Mouse (Mus musculus) kidney, adult 2 months (tissue): ENCODE data around the gene Ak1. TPM values are rescaled to one million over a fixed set of nuclear protein-coding genes. Genes with fewer than 3 reads are reported as not detected.

Source experiments
- DNase-seq: peaks from one replicate; pipeline ENCODE4 v3.0.0; 2021
- H3K27ac ChIP-seq: fragments of 200-500 bp; 2 replicates; pipeline ENCODE4 v1.5.1; 2012; ENCODE audit warnings: low read depth, low read length, control low read depth, inconsistent platforms; ENCODE audit not compliant: insufficient read depth
- H3K27me3 ChIP-seq: fragments of 200-500 bp; replicated peaks from 2 replicates; pipeline ENCODE4 v1.6.1; 2012; ENCODE audit warnings: mild to moderate bottlenecking, moderate library complexity, low read length, inconsistent platforms; ENCODE audit not compliant: control insufficient read depth, insufficient read depth
- H3K36me3 ChIP-seq: fragments of 200-500 bp; 2 replicates; pipeline ENCODE4 v1.6.1; 2012; ENCODE audit warnings: mild to moderate bottlenecking, moderate library complexity, low read length, inconsistent platforms; ENCODE audit not compliant: control insufficient read depth, insufficient read depth
- H3K4me1 ChIP-seq: fragments of 200-500 bp; 2 replicates; pipeline ENCODE4 v1.6.1; 2011; ENCODE audit warnings: low read length; ENCODE audit not compliant: control insufficient read depth, insufficient read depth
- H3K4me3 ChIP-seq: fragments of 200-500 bp; 2 replicates; pipeline ENCODE4 v1.5.1; 2011; ENCODE audit warnings: mild to moderate bottlenecking, low read depth, low read length, control low read depth; ENCODE audit not compliant: insufficient read depth
- CTCF ChIP-seq: fragments of 200-500 bp; conservative IDR thresholded peaks from 2 replicates; pipeline ENCODE4 v1.5.1; 2011; ENCODE audit warnings: low read depth, mild to moderate bottlenecking, control low read depth, low read length, moderate library complexity, mixed read lengths; ENCODE audit not compliant: insufficient read depth, insufficient read length
- POLR2A ChIP-seq: fragments of 200-500 bp; IDR thresholded peaks from one replicate; pipeline ENCODE4 v1.6.1; 2011; ENCODE audit warnings: low read depth, low read length, control low read depth
- WGBS: fragments of 180-500 bp; shearing (Covaris S2); methylation state at CpG from one replicate; pipeline ENCODE4 v1.1.7; 2018; 5-methylcytosine and 5-hydroxymethylcytosine counted together
- polyA plus RNA-seq: library from polyadenylated mRNA; depleted of rRNA; stranded (reverse); fragments of >200 nt; gene quantifications from 2 replicates; pipeline ENCODE4 v1.2.3, GENCODE M21; 2012

The Ak1 gene
- polyA plus RNA-seq, 1 experiment = 47.4 TPM

- Histone ChIP-seq H3K36me3 (no peaks in the 10 kb centered on the region), H3K4me1 (0 out of 2 replicates have a peak, but pooled peaks cover 6% of the 10 kb centered on the region), H3K4me3 (no peak overlapping the region), H3K27me3 (no peaks in the 10 kb centered on the region), H3K27ac (no peak overlapping the region)
- 81% methylated on average over 5 of the region's 5 CpGs for WGBS
- no peak for TF ChIP-seq CTCF
- no peak for TF ChIP-seq POLR2A
- no peak for DNase-seq
These were observed 2.7 kb downstream of the Ak1 start for GRCm38 (mm10) chr2:32624111-32624748.

- 8% methylated on average over 13 of the region's 13 CpGs for WGBS
- Histone ChIP-seq H3K4me3 (peak overlapping the region; percentile 44), H3K4me1 (0 out of 2 replicates have a peak, but pooled peaks cover 6% of the 10 kb centered on the region), H3K27ac (peak overlapping the region; percentile 76), H3K36me3 (no peaks in the 10 kb centered on the region), H3K27me3 (no peaks in the 10 kb centered on the region)
- DNase-seq = peak; percentile 76
- TF ChIP-seq POLR2A = no peak
- no peak for TF ChIP-seq CTCF
These were observed 3.8 kb downstream of the Ak1 start for GRCm38 (mm10) chr2:32625212-32625872.

GRCm38 (mm10) chr2:32625873-32626694 lies 4.5 kb downstream of the Ak1 start:
- no peak for TF ChIP-seq CTCF
- TF ChIP-seq POLR2A = no peak
- H3K27ac ChIP-seq = peak overlapping the region; percentile 76
- no peaks in the 10 kb centered on the region for H3K36me3 ChIP-seq
- WGBS = 45% methylated on average over 5 of the region's 5 CpGs
- H3K27me3 ChIP-seq = no peaks in the 10 kb centered on the region
- peak overlapping the region; percentile 44 for H3K4me3 ChIP-seq
- DNase-seq = peak; percentile 48
- no peaks in the 10 kb centered on the region for H3K4me1 ChIP-seq

- Histone ChIP-seq H3K27ac (peak overlapping the region; percentile 79), H3K27me3 (no peaks in the 10 kb centered on the region), H3K4me3 (no peak overlapping the region), H3K4me1 (no peaks in the 10 kb centered on the region), H3K36me3 (no peaks in the 10 kb centered on the region)
- no peak for DNase-seq
- no peak for TF ChIP-seq POLR2A
- TF ChIP-seq CTCF = no peak
- WGBS = 68% methylated on average over 20 of the region's 20 CpGs
These were observed 5.9 kb downstream of the Ak1 start for GRCm38 (mm10) chr2:32627266-32628043.

GRCm38 (mm10) chr2:32628044-32628550 lies 6.5 kb downstream of the Ak1 start:
- 69% methylated on average over 4 of the region's 4 CpGs for WGBS
- TF ChIP-seq POLR2A (no peak), CTCF (no peak)
- H3K4me3 ChIP-seq = no peak overlapping the region
- no peaks in the 10 kb centered on the region for H3K4me1 ChIP-seq
- peak overlapping the region; percentile 79 for H3K27ac ChIP-seq
- no peaks in the 10 kb centered on the region for H3K27me3 ChIP-seq
- no peaks in the 10 kb centered on the region for H3K36me3 ChIP-seq
- no peak for DNase-seq

- Histone ChIP-seq H3K27me3 (no peaks in the 10 kb centered on the region), H3K27ac (peak overlapping the region; percentile 79; the same call in 1 of the 2 replicates), H3K4me3 (peak overlapping the region; percentile 15; the same call in 1 of the 2 replicates), H3K4me1 (no peaks in the 10 kb centered on the region), H3K36me3 (no peaks in the 10 kb centered on the region)
- peak; percentile 77 for DNase-seq
- WGBS = 37% methylated on average over 5 of the region's 5 CpGs
- no peak for TF ChIP-seq CTCF
- TF ChIP-seq POLR2A = no peak
These were observed 7.2 kb downstream of the Ak1 start for GRCm38 (mm10) chr2:32628729-32629128.
